Mouse (Mus musculus) gastrocnemius, postnatal 25 days (tissue): Measurements from ENCODE around the gene Terf2. TPM values are rescaled to one million over a fixed set of nuclear protein-coding genes. Genes with fewer than 3 reads are reported as not detected.
"Not testable (repeated sequence)": the region's sequence is repeated elsewhere in the genome, so short reads cannot be mapped to it uniquely, and the experiment has no call there.

Source experiments
- DNase-seq: peaks from one replicate; pipeline ENCODE4 v3.0.0; 2022
- microRNA-seq, 2 experiments: library from miRNA; unstranded; fragments of <30 nt; microRNA quantifications; one replicate each; pipeline ENCODE4 v1.2.0; 2021; ENCODE audit warnings: borderline replicate concordance in 2 of 2
- total RNA-seq, 2 experiments: library from RNA; stranded (reverse); gene quantifications; 1 replicate in 1 of 2; 2 replicates in 1 of 2; pipeline ENCODE4 v1.2.3; 2021

Terf2 gene
- total RNA-seq, 2 experiments from 2014 or later, result 10.2 to 10.9 TPM

DNA sequence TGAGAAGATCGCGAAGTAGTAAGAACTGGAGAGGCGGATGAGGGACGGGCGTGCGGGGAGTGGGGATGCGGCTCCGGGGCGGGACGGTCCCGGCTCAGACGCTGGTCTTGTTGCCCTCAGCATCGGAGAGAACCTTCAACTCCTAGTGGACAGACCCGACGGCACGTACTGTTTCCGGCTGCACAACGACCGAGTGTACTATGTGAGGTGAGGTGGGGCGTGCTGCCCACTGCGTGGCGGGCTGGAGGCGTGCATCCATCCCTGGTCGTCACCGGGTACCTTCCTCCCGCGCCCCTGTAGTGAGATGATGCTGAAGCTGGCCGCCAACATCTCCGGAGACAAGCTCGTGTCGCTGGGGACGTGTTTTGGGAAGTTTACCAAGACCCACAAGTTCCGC is 39.4 kb downstream of the Terf2 start:
- no peak for DNase-seq

DNA sequence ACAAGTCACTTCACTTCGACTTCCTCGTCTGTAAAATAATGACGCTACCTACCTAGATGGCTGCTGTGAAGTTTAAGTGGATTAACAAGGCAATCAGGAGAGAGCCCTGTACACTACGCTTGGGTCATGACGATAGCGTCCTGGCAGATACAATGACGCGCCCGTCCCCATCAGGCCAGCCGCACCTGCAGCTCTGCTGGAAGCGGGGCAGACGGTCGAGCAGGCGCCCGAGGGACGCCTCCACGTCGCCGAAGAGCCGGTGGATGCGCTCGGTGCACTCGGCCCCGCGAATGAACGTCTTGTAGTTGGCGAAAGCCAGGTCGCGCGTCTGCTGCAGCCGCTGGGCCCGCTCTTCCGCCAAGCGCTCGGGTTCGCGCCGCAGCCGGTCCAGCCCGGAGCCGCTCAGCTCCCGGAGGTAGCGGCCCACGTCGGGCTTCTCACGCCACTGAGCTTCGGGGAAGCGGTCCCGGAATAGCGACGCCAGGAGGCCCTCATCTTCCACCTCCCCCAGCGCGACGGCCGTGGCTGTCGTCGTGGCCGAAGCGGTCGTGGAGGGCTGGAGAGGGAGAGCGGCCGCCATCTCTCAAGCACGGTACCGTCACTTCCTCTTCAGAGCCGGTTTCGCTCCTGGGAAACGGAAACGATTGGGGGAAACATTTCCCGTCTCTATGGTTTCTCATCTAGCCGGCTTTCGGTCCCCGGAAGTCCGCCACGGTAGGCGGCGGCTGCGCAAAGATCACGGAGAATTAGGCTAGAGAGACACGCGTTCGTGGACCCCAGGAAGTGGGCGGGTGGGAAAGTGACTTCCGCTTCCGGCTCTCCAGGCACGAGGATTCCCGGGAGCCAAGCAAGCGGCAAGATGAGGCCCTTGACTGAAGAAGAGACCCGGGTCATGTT is 40.0 kb downstream of the Terf2 start, which contains the start of the genes Cog8 and Nip7:
Gene Cog8, minus strand, starts transcription at position 614 of the 897 bp plus-strand sequence.
Gene Nip7, plus strand, starts transcription at position 802 of the 897 bp plus-strand sequence.
- DNase-seq, result peak; percentile 96

- no peak for DNase-seq
Observed at GRCm38 (mm10) chr8:107052046-107052445, 44.3 kb downstream of the Terf2 start.

DNA sequence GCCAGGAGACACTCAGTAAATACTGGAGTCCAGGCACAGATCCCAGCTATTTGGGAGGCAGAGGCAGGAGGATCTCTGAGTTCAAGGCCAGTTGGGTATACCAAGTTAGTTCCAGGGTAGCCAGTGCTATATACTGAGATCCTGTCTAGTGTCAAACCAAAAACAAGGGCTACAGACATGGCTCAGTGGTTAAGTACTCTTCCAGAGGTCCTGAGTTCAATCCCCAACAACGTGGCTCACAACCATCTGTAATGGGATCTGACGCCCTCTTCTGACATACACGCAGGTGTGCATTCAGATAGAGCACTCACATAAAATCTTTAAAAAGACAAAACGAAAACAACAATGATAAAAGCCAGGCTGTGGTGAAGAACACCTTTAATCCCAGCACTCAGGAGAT is 46.9 kb downstream of the Terf2 start:
- DNase-seq, result no peak

DNA sequence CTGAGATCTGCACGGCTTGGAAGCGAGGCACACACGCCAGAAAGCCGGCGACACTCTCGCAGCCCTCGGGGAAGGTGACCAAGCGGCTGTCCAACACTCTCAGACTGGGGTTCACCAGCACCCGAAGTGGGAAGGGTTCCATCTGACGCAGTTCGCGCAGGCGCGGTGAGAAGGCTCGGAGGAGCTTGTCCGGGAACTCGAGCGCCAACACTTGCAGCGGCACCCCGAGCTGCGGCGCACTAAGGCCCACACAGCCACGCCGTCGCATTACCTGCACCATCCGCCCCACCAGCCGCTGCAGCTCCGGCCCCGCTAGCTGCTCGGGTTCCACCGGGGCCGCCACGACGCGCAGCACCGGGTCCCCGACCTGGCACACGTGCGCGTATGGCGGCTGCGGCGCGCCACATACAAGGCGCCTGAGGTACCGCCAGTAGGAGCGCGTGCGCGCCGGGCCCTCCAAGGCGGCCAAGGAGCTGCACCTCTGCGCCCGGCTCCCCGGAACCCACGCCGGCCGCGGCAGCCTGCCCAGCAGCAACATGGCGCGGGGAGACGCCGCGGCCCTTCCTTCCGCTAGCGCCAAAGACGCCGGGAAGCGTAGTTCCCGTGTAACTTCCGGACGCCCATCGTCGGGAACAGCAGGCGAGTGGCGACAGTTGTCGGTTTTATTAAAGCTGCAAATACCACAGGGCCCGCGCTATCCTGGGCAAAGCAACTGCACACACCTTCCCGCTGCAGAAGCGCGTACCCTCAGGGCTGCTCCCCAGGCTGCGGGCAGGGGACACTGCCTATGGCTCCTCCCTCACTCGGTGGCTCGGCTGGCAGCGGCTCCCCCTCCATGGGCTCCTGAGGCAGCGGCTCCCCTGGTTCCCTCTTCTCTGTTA is 48.0 kb downstream of the Terf2 start, which contains the start of gene Pdf:
Gene Pdf, minus strand, starts transcription at position 554 of the 881 bp plus-strand sequence.
- peak; percentile 80 for DNase-seq

DNA sequence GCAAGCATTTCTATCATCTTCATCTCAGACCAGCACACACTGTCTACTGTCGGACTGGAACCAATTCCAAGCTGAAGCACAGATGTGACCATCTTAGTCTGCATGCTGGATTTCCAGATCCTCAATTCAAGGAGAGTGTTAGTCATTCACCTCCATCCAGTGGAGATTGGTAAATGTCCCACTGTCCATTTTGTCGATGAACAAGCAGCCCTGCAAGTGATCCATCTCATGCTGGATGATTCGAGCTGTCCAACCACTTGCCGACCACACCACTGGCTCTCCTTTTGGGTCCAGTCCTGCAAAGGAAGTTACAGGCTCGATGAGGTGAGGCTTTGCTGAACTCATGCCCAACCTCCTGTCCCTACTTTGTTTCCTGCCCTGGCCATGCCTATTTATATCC is 49.4 kb downstream of the Terf2 start:
- DNase-seq, result no peak

- no peak for DNase-seq
Observed at GRCm38 (mm10) chr8:107045478-107045877, 50.9 kb downstream of the Terf2 start.

- DNase-seq, result no peak
Observed at GRCm38 (mm10) chr8:107040632-107041031, 55.7 kb downstream of the Terf2 start.

GRCm38 (mm10) chr8:107036626-107037025 is 59.7 kb downstream of the Terf2 start:
- no peak for DNase-seq

DNA sequence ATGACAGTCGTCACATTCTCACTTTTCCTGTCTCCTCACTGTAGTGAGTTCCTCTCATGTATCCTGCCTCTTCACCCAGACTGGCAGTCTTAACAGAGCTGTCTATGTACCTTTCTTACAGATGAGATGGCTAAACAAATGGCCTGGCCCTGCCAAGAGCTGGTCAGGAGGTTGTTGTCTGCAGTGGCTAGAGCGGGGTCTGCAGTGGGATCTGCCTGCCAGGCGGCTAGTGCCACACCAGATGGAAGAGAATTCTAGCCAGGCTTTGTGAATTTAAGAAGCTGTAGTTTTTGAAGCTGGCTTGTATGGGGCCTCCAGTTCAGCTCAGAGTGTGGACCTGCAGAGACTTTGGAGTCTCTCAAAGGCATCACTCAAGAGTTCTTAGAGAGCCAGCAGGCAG is 60.7 kb downstream of the Terf2 start:
- DNase-seq, result no peak

GRCm38 (mm10) chr8:107033609-107034008 is 62.7 kb downstream of the Terf2 start:
- not testable (repeated sequence) for DNase-seq

GRCm38 (mm10) chr8:107031577-107032090 is 64.7 kb downstream of the Terf2 start:
- DNase-seq, result no peak

GRCm38 (mm10) chr8:107030650-107031576 is 65.4 kb downstream of the Terf2 start, which contains the start of gene Vps4a:
TSS of gene Vps4a (plus strand) at chr8:107031222.
- DNase-seq, result peak; percentile 97

- no peak for DNase-seq
Observed at GRCm38 (mm10) chr8:107030058-107030457, 66.3 kb downstream of the Terf2 start.

GRCm38 (mm10) chr8:107029310-107029709 is 67.0 kb downstream of the Terf2 start:
- no peak for DNase-seq

- no peak for DNase-seq
Observed at GRCm38 (mm10) chr8:107023479-107023878, 72.9 kb downstream of the Terf2 start.

Small RNA genes lying within 50 kb of the gene (microRNA-seq; reads per million reads assigned to microRNA genes)
- gene Mir7075, result 0.79 to 3.7 reads per million in 2 experiments

Other genes with a start within 250 kb of the Terf2 start
- gene Has3, start 226.3 kb downstream of the Terf2 start, total RNA-seq, result 1 to 10 TPM in 1 of 2 experiments, under 1 TPM in 1; 0.74 to 1.3 TPM
- 10 to 100 TPM; 18.0 to 20.0 TPM for gene Utp4, start 202.9 kb downstream of the Terf2 start, total RNA-seq
- gene Sntb2, start 160.8 kb downstream of the Terf2 start, total RNA-seq, result 1 to 10 TPM; 6.1 to 6.9 TPM
- 10 to 100 TPM; 53.1 to 56.2 TPM for gene Vps4a, start 65.3 kb downstream of the Terf2 start, total RNA-seq
- 10 to 100 TPM; 35.7 to 39.8 TPM for gene Pdf, start 47.9 kb downstream of the Terf2 start, total RNA-seq
- gene Cog8, start 39.9 kb downstream of the Terf2 start, total RNA-seq, result 10 to 100 TPM; 15.8 to 17.6 TPM
- 10 to 100 TPM; 14.7 to 18.5 TPM for gene Nip7, start 39.7 kb downstream of the Terf2 start, total RNA-seq
- gene Tmed6, start 30.9 kb downstream of the Terf2 start, total RNA-seq, result not detected
- gene Cyb5b, start 54.1 kb upstream of the Terf2 start, total RNA-seq, result 10 to 100 TPM; 26.7 to 29.0 TPM
- gene Nfat5, start 196.9 kb upstream of the Terf2 start, total RNA-seq, result 10 to 100 TPM; 14.4 to 16.9 TPM